Mouse (Mus musculus) liver, embryonic 12.5 days (tissue): ENCODE measurements around the gene Catsper1. TPM values are rescaled to one million over a fixed set of nuclear protein-coding genes. Genes with fewer than 3 reads are reported as not detected.
"Not testable (repeated sequence)": the region's sequence is repeated elsewhere in the genome, so short reads cannot be mapped to it uniquely, and the experiment has no call there.

Experiments used
- ATAC-seq: fragments of 200-750 bp; cut with Nextera tagmentation; 2 replicates; pipeline ENCODE4 v1.8.0; 2017; ENCODE audit warnings: moderate number of reproducible peaks, mild to moderate bottlenecking, moderate library complexity
- H3K27ac ChIP-seq: fragments of 300-500 bp; sonication (generic); 2 replicates; pipeline ENCODE4 v1.5.1; 2016; ENCODE audit warnings: mild to moderate bottlenecking
- H3K27me3 ChIP-seq: fragments of 300-500 bp; sonication (generic); replicated peaks from 2 replicates; pipeline ENCODE4 v1.6.1; 2016; ENCODE audit warnings: mild to moderate bottlenecking, moderate library complexity
- H3K36me3 ChIP-seq: fragments of 300-500 bp; sonication (generic); 2 replicates; pipeline ENCODE4 v1.6.1; 2016; ENCODE audit warnings: mild to moderate bottlenecking, moderate library complexity
- H3K4me1 ChIP-seq: fragments of 300-500 bp; sonication (generic); 2 replicates; pipeline ENCODE4 v1.6.1; 2016
- H3K4me2 ChIP-seq: fragments of 300-500 bp; sonication (generic); 2 replicates; pipeline ENCODE4 v1.6.1; 2016; ENCODE audit warnings: mild to moderate bottlenecking, moderate library complexity
- H3K4me3 ChIP-seq: fragments of 300-500 bp; sonication (generic); 2 replicates; pipeline ENCODE4 v1.5.1; 2016; ENCODE audit warnings: mild to moderate bottlenecking, moderate library complexity
- H3K9ac ChIP-seq: fragments of 300-500 bp; sonication (generic); 2 replicates; pipeline ENCODE4 v1.6.1; 2016; ENCODE audit warnings: mild to moderate bottlenecking, moderate library complexity
- H3K9me3 ChIP-seq: fragments of 300-500 bp; sonication (generic); replicated peaks from 2 replicates; pipeline ENCODE4 v1.6.1; 2016; ENCODE audit warnings: mild to moderate bottlenecking, moderate library complexity
- WGBS: fragments of 180-500 bp; shearing (Covaris S2); methylation state at CpG from one replicate; pipeline ENCODE4 v1.1.7; 2016; ENCODE audit not compliant: insufficient replicate concordance; 5-methylcytosine and 5-hydroxymethylcytosine counted together
- polyA plus RNA-seq: library from polyadenylated mRNA; unstranded; fragments of >200 nt; fragmentation: Nextera tagmentation; extraction: Ambion mirVana; gene quantifications from 2 replicates; pipeline ENCODE4 v1.2.1, GENCODE M21; 2016

Gene Catsper1
- polyA plus RNA-seq, 1 experiment from 2014 or later, result not detected

- no peak overlapping the region for H3K4me2 ChIP-seq
- no peaks in the 10 kb centered on the region for H3K9me3 ChIP-seq
- H3K27ac ChIP-seq, result no peak overlapping the region
- H3K4me1 ChIP-seq, result no peaks in the 10 kb centered on the region
- H3K4me3 ChIP-seq, result no peak overlapping the region
- H3K27me3 ChIP-seq, result peaks cover 4% of the 10 kb centered on the region; the same call in 1 of the 2 replicates
- WGBS, result 46% methylated on average over 17 of the region's 17 CpGs
- no peaks in the 10 kb centered on the region for H3K36me3 ChIP-seq
- no peak overlapping the region for H3K9ac ChIP-seq
- no peak for ATAC-seq
These were observed 11.7 kb upstream of the Catsper1 start for GRCm38 (mm10) chr19:5323801-5324200.

- Histone ChIP-seq H3K4me1 (no peaks in the 10 kb centered on the region), H3K36me3 (no peaks in the 10 kb centered on the region), H3K27ac (no peak overlapping the region), H3K4me2 (no peak overlapping the region), H3K27me3 (peaks cover 4% of the 10 kb centered on the region; the same call in 1 of the 2 replicates), H3K9ac (no peak overlapping the region), H3K9me3 (no peaks in the 10 kb centered on the region), H3K4me3 (no peak overlapping the region)
- WGBS, result 60% methylated on average over 19 of the region's 19 CpGs
- no peak for ATAC-seq
These were observed 7.6 kb upstream of the Catsper1 start for GRCm38 (mm10) chr19:5327970-5328369.

- no peak for ATAC-seq
These were observed 800 bp upstream of the Catsper1 start for GRCm38 (mm10) chr19:5334741-5335140.

GRCm38 (mm10) chr19:5337975-5338374 is 2.4 kb downstream of the Catsper1 start:
- Histone ChIP-seq H3K4me2 (no peak overlapping the region), H3K36me3 (no peaks in the 10 kb centered on the region), H3K9ac (no peak overlapping the region), H3K27me3 (0 out of 2 replicates have a peak, but pooled peaks cover 4% of the 10 kb centered on the region), H3K27ac (no peak overlapping the region), H3K9me3 (no peaks in the 10 kb centered on the region), H3K4me1 (no peaks in the 10 kb centered on the region), H3K4me3 (no peak overlapping the region)
- 8% methylated on average over 5 of the region's 5 CpGs for WGBS
- no peak for ATAC-seq

More at GRCm38 (mm10) chr19:5334741-5335140, 800 bp upstream of the Catsper1 start:
- H3K9ac ChIP-seq, result no peak overlapping the region
- H3K27ac ChIP-seq, result no peak overlapping the region
- no peaks in the 10 kb centered on the region for H3K4me1 ChIP-seq
- H3K4me3 ChIP-seq, result no peak overlapping the region
- 60% methylated on average over 5 of the region's 5 CpGs for WGBS
- no peaks in the 10 kb centered on the region for H3K36me3 ChIP-seq
- no peaks in the 10 kb centered on the region for H3K9me3 ChIP-seq
- H3K4me2 ChIP-seq, result no peak overlapping the region
- H3K27me3 ChIP-seq, result no peaks in the 10 kb centered on the region

GRCm38 (mm10) chr19:5341360-5341759 is 5.8 kb downstream of the Catsper1 start:
- no peaks in the 10 kb centered on the region for H3K4me1 ChIP-seq
- H3K27me3 ChIP-seq, result 0 out of 2 replicates have a peak, but pooled peaks cover 7% of the 10 kb centered on the region
- no peaks in the 10 kb centered on the region for H3K36me3 ChIP-seq
- no peaks in the 10 kb centered on the region for H3K9me3 ChIP-seq
- H3K4me2 ChIP-seq, result no peak overlapping the region
- H3K4me3 ChIP-seq, result no peak overlapping the region
- no peak for ATAC-seq
- 72% methylated on average over 7 of the region's 7 CpGs for WGBS
- H3K27ac ChIP-seq, result no peak overlapping the region
- no peak overlapping the region for H3K9ac ChIP-seq

- H3K27ac ChIP-seq, result no peak overlapping the region
- ATAC-seq, result no peak
- WGBS, result 66% methylated on average over 6 of the region's 6 CpGs
These were observed 10.0 kb downstream of the Catsper1 start for GRCm38 (mm10) chr19:5345297-5346131.

GRCm38 (mm10) chr19:5348064-5348463 is 12.5 kb downstream of the Catsper1 start:
- 68% methylated on average over 6 of the region's 6 CpGs for WGBS
- no peak for ATAC-seq
- no peak overlapping the region for H3K4me3 ChIP-seq
- no peaks in the 10 kb centered on the region for H3K9me3 ChIP-seq
- H3K4me1 ChIP-seq, result peaks cover 10% of the 10 kb centered on the region
- H3K27me3 ChIP-seq, result peaks cover 12% of the 10 kb centered on the region
- H3K4me2 ChIP-seq, result no peak overlapping the region
- H3K27ac ChIP-seq, result no peak overlapping the region
- no peak overlapping the region for H3K9ac ChIP-seq
- H3K36me3 ChIP-seq, result no peaks in the 10 kb centered on the region

More at GRCm38 (mm10) chr19:5345297-5346131, 10.0 kb downstream of the Catsper1 start:
- H3K9ac ChIP-seq, result no peak overlapping the region
- no peaks in the 10 kb centered on the region for H3K9me3 ChIP-seq
- peaks cover 10% of the 10 kb centered on the region for H3K4me1 ChIP-seq
- no peak overlapping the region for H3K4me2 ChIP-seq
- H3K4me3 ChIP-seq, result no peak overlapping the region
- no peaks in the 10 kb centered on the region for H3K36me3 ChIP-seq
- H3K27me3 ChIP-seq, result peaks cover 16% of the 10 kb centered on the region

GRCm38 (mm10) chr19:5348526-5349501 is 13.3 kb downstream of the Catsper1 start:
- H3K36me3 ChIP-seq, result no peaks in the 10 kb centered on the region
- no peaks in the 10 kb centered on the region for H3K9me3 ChIP-seq
- peak overlapping the region; percentile 62 for H3K9ac ChIP-seq
- peaks cover 10% of the 10 kb centered on the region for H3K4me1 ChIP-seq
- peak overlapping the region; percentile 54 for H3K4me3 ChIP-seq
- H3K4me2 ChIP-seq, result peak overlapping the region; percentile 81
- no peak overlapping the region for H3K27ac ChIP-seq
- no peak for ATAC-seq
- H3K27me3 ChIP-seq, result peaks cover 12% of the 10 kb centered on the region
- WGBS, result 5% methylated on average over 34 of the region's 34 CpGs

GRCm38 (mm10) chr19:5349502-5349873 is 13.9 kb downstream of the Catsper1 start, which contains the start of gene Cst6:
Gene Cst6, minus strand, starts transcription at chr19:5349574.
- not testable (repeated sequence) for ATAC-seq, H3K27ac ChIP-seq, H3K9me3 ChIP-seq, H3K36me3 ChIP-seq
- H3K4me2 ChIP-seq, result peak within 1 kb of the TSS; percentile 81
- H3K4me3 ChIP-seq, result peak within 1 kb of the TSS; percentile 54
- WGBS, result 64% methylated on average over 6 of the region's 6 CpGs
- peaks cover 12% of the 10 kb centered on the region for H3K27me3 ChIP-seq
- H3K4me1 ChIP-seq, result peaks cover 10% of the 10 kb centered on the region
- peak within 1 kb of the TSS; percentile 62 for H3K9ac ChIP-seq

GRCm38 (mm10) chr19:5353609-5354008 is 18.1 kb downstream of the Catsper1 start:
- Histone ChIP-seq H3K27me3 (peaks cover 5% of the 10 kb centered on the region), H3K9ac (no peak overlapping the region), H3K4me1 (peaks cover 11% of the 10 kb centered on the region), H3K9me3 (no peaks in the 10 kb centered on the region), H3K4me3 (no peak overlapping the region), H3K36me3 (no peaks in the 10 kb centered on the region), H3K4me2 (no peak overlapping the region), H3K27ac (no peak overlapping the region)
- 79% methylated on average over 2 of the region's 2 CpGs for WGBS
- no peak for ATAC-seq

- H3K27me3 ChIP-seq, result no peaks in the 10 kb centered on the region
- WGBS, result no CpG with 5 or more reads among the region's 1 CpGs
- H3K4me1 ChIP-seq, result 0 out of 2 replicates have a peak, but pooled peaks cover 3% of the 10 kb centered on the region
- no peak overlapping the region for H3K4me2 ChIP-seq
- no peak for ATAC-seq
- no peak overlapping the region for H3K9ac ChIP-seq
- no peak overlapping the region for H3K27ac ChIP-seq
- no peaks in the 10 kb centered on the region for H3K9me3 ChIP-seq
- no peaks in the 10 kb centered on the region; the same call in 1 of the 2 replicates for H3K36me3 ChIP-seq
- no peak overlapping the region for H3K4me3 ChIP-seq
These were observed 20.5 kb downstream of the Catsper1 start for GRCm38 (mm10) chr19:5356080-5356479.
